Mouse (Mus musculus) olfactory bulb, adult 2 months (tissue): ENCODE measurements around the gene Cenpj. TPM values are rescaled to one million over a fixed set of nuclear protein-coding genes. Genes with fewer than 3 reads are reported as not detected.

Experiments used
- H3K27ac ChIP-seq: fragments of 200-500 bp; 2 replicates; pipeline ENCODE4 v1.5.1; 2012; ENCODE audit warnings: low read depth, low read length; ENCODE audit not compliant: insufficient read depth
- H3K4me1 ChIP-seq: fragments of 200-500 bp; 2 replicates; pipeline ENCODE4 v1.6.1; 2012; ENCODE audit warnings: low read length; ENCODE audit not compliant: control insufficient read depth, insufficient read depth
- H3K4me3 ChIP-seq: fragments of 200-500 bp; 2 replicates; pipeline ENCODE4 v1.5.1; 2012; ENCODE audit warnings: mild to moderate bottlenecking, low read depth, low read length, moderate library complexity; ENCODE audit not compliant: insufficient read depth
- CTCF ChIP-seq: fragments of 200-500 bp; IDR thresholded peaks from 2 replicates; pipeline ENCODE4 v1.5.1; 2012; ENCODE audit warnings: low read depth, mild to moderate bottlenecking, low read length, moderate library complexity; ENCODE audit not compliant: insufficient read depth
- POLR2A ChIP-seq: fragments of 200-500 bp; IDR thresholded peaks from 2 replicates; pipeline ENCODE4 v1.6.1; 2012; ENCODE audit warnings: mild to moderate bottlenecking, low read depth, low read length, moderate library complexity; ENCODE audit not compliant: insufficient read depth
- polyA plus RNA-seq: library from polyadenylated mRNA; stranded (reverse); fragments of >200 nt; gene quantifications from 2 replicates; pipeline ENCODE4 v1.2.4, GENCODE M21; 2012; ENCODE audit warnings: low replicate concordance; ENCODE audit not compliant: missing spikeins, insufficient read depth, insufficient read length

The Cenpj gene
- polyA plus RNA-seq, 1 experiment, result not detected

DNA sequence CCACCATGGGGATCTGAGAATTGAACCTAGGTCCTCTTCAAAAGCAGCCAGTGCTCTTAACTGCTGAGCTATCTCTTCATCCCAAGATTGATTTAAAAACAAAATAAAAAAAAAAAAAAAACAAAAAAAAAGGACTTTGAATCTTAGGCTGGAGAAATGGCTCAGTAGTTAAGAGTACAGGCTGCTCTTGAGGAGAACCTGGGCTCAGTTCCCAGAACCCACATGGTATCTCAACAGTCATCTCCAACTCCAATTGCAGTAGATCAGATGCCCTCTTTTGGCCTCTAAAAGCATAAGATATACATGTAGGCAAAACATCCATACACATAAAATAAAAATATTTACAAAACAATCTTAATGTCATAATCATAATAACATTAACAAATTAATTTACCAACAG is 85.4 kb downstream of the Cenpj start:
- no peak overlapping the region for H3K27ac ChIP-seq
- no peak overlapping the region for H3K4me3 ChIP-seq
- TF ChIP-seq POLR2A (no peak), CTCF (no peak)
- no peaks in the 10 kb centered on the region for H3K4me1 ChIP-seq

Other genes with a start within 250 kb of the Cenpj start
- gene Atp12a, start 210.4 kb downstream of the Cenpj start, polyA plus RNA-seq, result not detected in 2 replicates
- gene Rnf17, start 172.8 kb downstream of the Cenpj start, polyA plus RNA-seq, result not detected in 2 replicates
- 71.6 TPM in 1 of 2 replicates, not detected in the other for gene Parp4, start 194 bp upstream of the Cenpj start, polyA plus RNA-seq
- not detected in 2 replicates for gene Mphosph8, start 92.8 kb upstream of the Cenpj start, polyA plus RNA-seq
- gene Pspc1, start 202.9 kb upstream of the Cenpj start, polyA plus RNA-seq, result not detected in 2 replicates
- not detected in 2 replicates for gene Zmym5, start 236.3 kb upstream of the Cenpj start, polyA plus RNA-seq